Mouse (Mus musculus): Measurements from ENCODE around the gene Klhdc7b.

Gene Klhdc7b

GRCm38 (mm10) chr15:89374801-89375534 is 9.7 kb upstream of the Klhdc7b start:
- no peak for DNase-seq (ENCODE audit: low spot score in 2 of 2)

- no peak for DNase-seq (ENCODE audit: low spot score in 2 of 2)
Observed at GRCm38 (mm10) chr15:89376040-89376439, 8.7 kb upstream of the Klhdc7b start.

- no peak for DNase-seq (ENCODE audit: low spot score in 2 of 2)
Observed at GRCm38 (mm10) chr15:89376957-89377356, 7.8 kb upstream of the Klhdc7b start, which contains the start of gene Tymp. Gene Tymp, minus strand, starts transcription at chr15:89377039.

GRCm38 (mm10) chr15:89377362-89377761 is 7.4 kb upstream of the Klhdc7b start:
- DNase-seq (ENCODE audit: low spot score in 2 of 2): no peak

- DNase-seq (ENCODE audit: low spot score in 2 of 2): no peak
Observed at GRCm38 (mm10) chr15:89377938-89378828, 6.5 kb upstream of the Klhdc7b start.

- DNase-seq (ENCODE audit: low spot score in 2 of 2): no peak
Observed at GRCm38 (mm10) chr15:89378831-89379401, 5.8 kb upstream of the Klhdc7b start, which contains the start of gene Odf3b. Gene Odf3b, minus strand, starts transcription at chr15:89379282.

- DNase-seq (ENCODE audit: low spot score in 2 of 2): no peak
Observed at GRCm38 (mm10) chr15:89379429-89379828, 5.3 kb upstream of the Klhdc7b start.

- no peak for DNase-seq (ENCODE audit: low spot score in 2 of 2)
Observed at GRCm38 (mm10) chr15:89387127-89387526, 2.4 kb downstream of the Klhdc7b start.

GRCm38 (mm10) chr15:89390081-89390480 is 5.4 kb downstream of the Klhdc7b start:
- no peak for DNase-seq (ENCODE audit: low spot score in 2 of 2)

- DNase-seq (ENCODE audit: low spot score in 2 of 2): no peak
Observed at GRCm38 (mm10) chr15:89396883-89397282, 12.2 kb downstream of the Klhdc7b start.

GRCm38 (mm10) chr15:89398146-89398545 is 13.4 kb downstream of the Klhdc7b start:
- DNase-seq (ENCODE audit: low spot score in 2 of 2): no peak

GRCm38 (mm10) chr15:89399716-89400115 is 15.0 kb downstream of the Klhdc7b start:
- no peak for DNase-seq (ENCODE audit: low spot score in 2 of 2)

- no peak for DNase-seq (ENCODE audit: low spot score in 2 of 2)
Observed at GRCm38 (mm10) chr15:89402471-89402870, 17.8 kb downstream of the Klhdc7b start.

- no peak for DNase-seq (ENCODE audit: low spot score in 2 of 2)
Observed at GRCm38 (mm10) chr15:89404831-89405623, 20.3 kb downstream of the Klhdc7b start.

- DNase-seq (ENCODE audit: low spot score in 2 of 2): no peak
Observed at GRCm38 (mm10) chr15:89406691-89407090, 22.0 kb downstream of the Klhdc7b start.

GRCm38 (mm10) chr15:89410118-89410517 is 25.4 kb downstream of the Klhdc7b start, which contains the start of gene Syce3:
Gene Syce3, minus strand, starts transcription at chr15:89410503.
- no peak for DNase-seq (ENCODE audit: low spot score in 2 of 2)

- no peak for DNase-seq (ENCODE audit: low spot score in 2 of 2)
Observed at GRCm38 (mm10) chr15:89415282-89415681, 30.6 kb downstream of the Klhdc7b start.

- DNase-seq (ENCODE audit: low spot score in 2 of 2): no peak
Observed at GRCm38 (mm10) chr15:89421938-89422337, 37.2 kb downstream of the Klhdc7b start.

- DNase-seq (ENCODE audit: low spot score in 2 of 2): no peak
Observed at GRCm38 (mm10) chr15:89424621-89425020, 39.9 kb downstream of the Klhdc7b start.

- no peak for DNase-seq (ENCODE audit: low spot score in 2 of 2)
Observed at GRCm38 (mm10) chr15:89425711-89426121, 41.0 kb downstream of the Klhdc7b start, which contains the start of gene Cpt1b. Gene Cpt1b, minus strand, starts transcription at chr15:89425863.

- DNase-seq (ENCODE audit: low spot score in 2 of 2): no peak
Observed at GRCm38 (mm10) chr15:89426716-89427115, 42.0 kb downstream of the Klhdc7b start.
